Mouse (Mus musculus) A20 (cell line): ENCODE results near the gene Gabbr2.
A peak's percentile ranks its signal among the peaks of the same experiment; 100 is the strongest.

Experiments
- DNase-seq: peaks from one replicate; pipeline ENCODE4 v3.0.0-alpha.2; 2011; ENCODE audit warnings: low read depth, low spot score

The Gabbr2 gene

GRCm38 (mm10) chr4:46771116-46771515 is 220.6 kb downstream of the Gabbr2 start:
- no peak for DNase-seq

- DNase-seq: no peak
Observed at GRCm38 (mm10) chr4:46770635-46771034, 221.0 kb downstream of the Gabbr2 start.

- no peak for DNase-seq
Observed at GRCm38 (mm10) chr4:46770090-46770489, 221.6 kb downstream of the Gabbr2 start.

GRCm38 (mm10) chr4:46766326-46766725 is 225.3 kb downstream of the Gabbr2 start:
- no peak for DNase-seq

GRCm38 (mm10) chr4:46759838-46760237 is 231.8 kb downstream of the Gabbr2 start:
- no peak for DNase-seq

- DNase-seq: no peak
Observed at GRCm38 (mm10) chr4:46758340-46759041, 233.2 kb downstream of the Gabbr2 start.

GRCm38 (mm10) chr4:46754407-46755194 is 237.1 kb downstream of the Gabbr2 start:
- no peak for DNase-seq

- DNase-seq: no peak
Observed at GRCm38 (mm10) chr4:46752306-46752705, 239.4 kb downstream of the Gabbr2 start.

GRCm38 (mm10) chr4:46749015-46749414 is 242.7 kb downstream of the Gabbr2 start:
- DNase-seq: no peak

GRCm38 (mm10) chr4:46747007-46747746 is 244.5 kb downstream of the Gabbr2 start:
- DNase-seq: no peak

- DNase-seq: no peak
Observed at GRCm38 (mm10) chr4:46745536-46745935, 246.1 kb downstream of the Gabbr2 start.

- DNase-seq: no peak
Observed at GRCm38 (mm10) chr4:46744583-46745155, 247.0 kb downstream of the Gabbr2 start.

GRCm38 (mm10) chr4:46742601-46743000 is 249.1 kb downstream of the Gabbr2 start:
- peak; percentile 15 for DNase-seq

- DNase-seq: no peak
Observed at GRCm38 (mm10) chr4:46736910-46737511, 254.7 kb downstream of the Gabbr2 start.

GRCm38 (mm10) chr4:46734906-46735305 is 256.8 kb downstream of the Gabbr2 start:
- no peak for DNase-seq

- no peak for DNase-seq
Observed at GRCm38 (mm10) chr4:46731590-46731989, 260.1 kb downstream of the Gabbr2 start.

GRCm38 (mm10) chr4:46729306-46730042 is 262.2 kb downstream of the Gabbr2 start:
- DNase-seq: no peak

GRCm38 (mm10) chr4:46728231-46728630 is 263.4 kb downstream of the Gabbr2 start:
- no peak for DNase-seq

GRCm38 (mm10) chr4:46727153-46727552 is 264.5 kb downstream of the Gabbr2 start:
- no peak for DNase-seq

GRCm38 (mm10) chr4:46720821-46721557 is 270.7 kb downstream of the Gabbr2 start:
- DNase-seq: no peak
